Mouse (Mus musculus) CH12.LX (cell line): ENCODE measurements at regions not wholly inside any gene's neighbourhood (a gene's known extent, or its start where the extent isn't known, plus 50 kb on each side); places are given as distances from the start of the nearest gene placed in this dataset.

Source experiments
- DNase-seq: peaks from one replicate; pipeline ENCODE4 v3.0.0-alpha.2; 2013; ENCODE audit errors: extremely low read depth
- H3K27ac ChIP-seq: 2 replicates; pipeline ENCODE4 v1.5.1; 2012; ENCODE audit warnings: low read depth, mild to moderate bottlenecking, control low read depth, moderate library complexity; ENCODE audit not compliant: insufficient read depth
- H3K27me3 ChIP-seq: replicated peaks from 2 replicates; pipeline ENCODE3; 2012; ENCODE audit warnings: inconsistent platforms
- H3K36me3 ChIP-seq, 2 experiments: replicated peaks in 1 of 2; 2 replicates each; pipeline versions ENCODE3 to v1.6.1; 2012; ENCODE audit warnings: inconsistent platforms in 1 of 2, low read length in 1 of 2, mild to moderate bottlenecking in 1 of 2, mixed read lengths in 1 of 2, moderate library complexity in 1 of 2; ENCODE audit not compliant: control insufficient read depth in 1 of 2, insufficient read depth in 1 of 2
- H3K4me1 ChIP-seq, 2 experiments: 2 replicates each; pipeline ENCODE4 v1.6.1; 2012; ENCODE audit warnings: inconsistent platforms in 1 of 2, moderate library complexity in 1 of 2; ENCODE audit not compliant: insufficient read depth in 2 of 2, control insufficient read depth in 1 of 2
- H3K4me2 ChIP-seq: 2 replicates; pipeline ENCODE4 v1.6.1; 2012; ENCODE audit warnings: low read depth, mild to moderate bottlenecking, control low read depth; ENCODE audit not compliant: poor library complexity, insufficient read depth, severe bottlenecking
- H3K4me3 ChIP-seq, 3 experiments: fragments of 150-350 bp in 1 of 3; sonication (generic) in 1 of 3; replicated peaks in 1 of 3; 2 replicates each; pipeline versions ENCODE3 to v1.5.1; 2011 to 2012; ENCODE audit warnings: low read depth in 2 of 3, low read length in 2 of 3, mild to moderate bottlenecking in 2 of 3, moderate library complexity in 2 of 3, control low read depth in 1 of 3, improper control_type of control experiment in 1 of 3, inconsistent platforms in 1 of 3, mixed read lengths in 1 of 3; ENCODE audit not compliant: poor library complexity in 1 of 3
- H3K79me2 ChIP-seq: replicated peaks from 2 replicates; pipeline ENCODE4 v1.6.1; 2012; ENCODE audit warnings: mild to moderate bottlenecking, moderate library complexity; ENCODE audit not compliant: control insufficient read depth, poor library complexity, insufficient read depth, severe bottlenecking; ENCODE audit errors: extremely low read depth
- H3K9ac ChIP-seq: 2 replicates; pipeline ENCODE4 v1.6.1; 2012; ENCODE audit warnings: low read depth, mild to moderate bottlenecking, control low read depth, moderate library complexity; ENCODE audit not compliant: insufficient read depth
- H3K9me3 ChIP-seq: replicated peaks from 2 replicates; pipeline ENCODE3; 2012; ENCODE audit warnings: low read length, inconsistent platforms, mixed read lengths
- CHD2 ChIP-seq: IDR thresholded peaks from 2 replicates; pipeline ENCODE4 v1.6.1; 2011; ENCODE audit warnings: low read length, improper control_type of control experiment
- CTCF ChIP-seq, 2 experiments: IDR thresholded peaks in 1 of 2; conservative IDR thresholded peaks in 1 of 2; 2 replicates each; pipeline ENCODE4 v1.5.1; 2011 to 2012; ENCODE audit warnings: low read depth in 2 of 2, low read length in 2 of 2, improper control_type of control experiment in 1 of 2, inconsistent platforms in 1 of 2, mild to moderate bottlenecking in 1 of 2, moderate library complexity in 1 of 2
- ETS1 ChIP-seq: conservative IDR thresholded peaks from 2 replicates; pipeline ENCODE4 v1.6.1; 2012; ENCODE audit warnings: low read depth, mild to moderate bottlenecking, inconsistent platforms, low read length, improper control_type of control experiment, moderate library complexity
- GABPA ChIP-seq: IDR thresholded peaks from 2 replicates; pipeline ENCODE4 v1.6.1; 2012; ENCODE audit warnings: low read depth, low read length, improper control_type of control experiment, inconsistent platforms; ENCODE audit not compliant: insufficient replicate concordance
- IRF4 ChIP-seq: IDR thresholded peaks from 2 replicates; pipeline ENCODE4 v1.6.1; 2014; ENCODE audit warnings: low read depth, mild to moderate bottlenecking, inconsistent platforms, low read length, improper control_type of control experiment
- KAT2A ChIP-seq: IDR thresholded peaks from 2 replicates; pipeline ENCODE4 v1.6.1; 2012; ENCODE audit warnings: low read length, improper control_type of control experiment, inconsistent platforms; ENCODE audit not compliant: insufficient replicate concordance
- MAX ChIP-seq: IDR thresholded peaks from 2 replicates; pipeline ENCODE4 v1.6.1; 2011; ENCODE audit warnings: low read length, improper control_type of control experiment
- MXI1 ChIP-seq: IDR thresholded peaks from 2 replicates; pipeline ENCODE4 v1.6.1; 2011; ENCODE audit warnings: mild to moderate bottlenecking, low read depth, low read length, improper control_type of control experiment
- NRF1 ChIP-seq: IDR thresholded peaks from 2 replicates; pipeline ENCODE4 v1.6.1; 2014; ENCODE audit warnings: low read depth, mild to moderate bottlenecking, inconsistent platforms, low read length, improper control_type of control experiment, moderate library complexity
- PAX5 ChIP-seq: IDR thresholded peaks from 2 replicates; pipeline ENCODE4 v1.6.1; 2012; ENCODE audit warnings: low read length, inconsistent platforms, mixed read lengths
- POLR2A ChIP-seq: IDR thresholded peaks from 2 replicates; pipeline ENCODE4 v1.6.1; 2011; ENCODE audit warnings: low read depth, mild to moderate bottlenecking, improper control_type of control experiment, low read length
- POLR2AphosphoS2 ChIP-seq: IDR thresholded peaks from 2 replicates; pipeline ENCODE4 v1.6.1; 2011; ENCODE audit warnings: low read depth, low read length, improper control_type of control experiment
- RCOR1 ChIP-seq: conservative IDR thresholded peaks from 2 replicates; pipeline ENCODE4 v1.6.1; 2012; ENCODE audit warnings: low read depth, mild to moderate bottlenecking, inconsistent platforms, low read length, improper control_type of control experiment
- SIN3A ChIP-seq: IDR thresholded peaks from 2 replicates; pipeline ENCODE4 v1.6.1; 2012; ENCODE audit warnings: low read length, improper control_type of control experiment, inconsistent platforms
- TBP ChIP-seq: conservative IDR thresholded peaks from 2 replicates; pipeline ENCODE4 v1.6.1; 2011; ENCODE audit warnings: low read depth, low read length, improper control_type of control experiment
- UBTF ChIP-seq: IDR thresholded peaks from 2 replicates; pipeline ENCODE4 v1.6.1; 2012; ENCODE audit warnings: low read depth, mild to moderate bottlenecking, inconsistent platforms, low read length, improper control_type of control experiment, moderate library complexity
- USF1 ChIP-seq: IDR thresholded peaks from 2 replicates; pipeline ENCODE4 v1.6.1; 2014; ENCODE audit warnings: low read depth, mild to moderate bottlenecking, inconsistent platforms, low read length, improper control_type of control experiment
- ZKSCAN1 ChIP-seq: IDR thresholded peaks from 2 replicates; pipeline ENCODE4 v1.6.1; 2012; ENCODE audit warnings: low read depth, inconsistent platforms, low read length, improper control_type of control experiment, borderline replicate concordance
- ZNF384 ChIP-seq: IDR thresholded peaks from 2 replicates; pipeline ENCODE4 v1.6.1; 2012; ENCODE audit warnings: low read depth, low read length, improper control_type of control experiment, inconsistent platforms
- dilution Hi-C: fragments of 300-500 bp; cut with MboI; formaldehyde crosslinking; loops from 2 replicates; pipeline ENCODE4 v1.14.3; 2020; ENCODE audit warnings: low sequenced_read_pairs; ENCODE audit not compliant: extremely low pct_unique_long_range_greater_than_20kb, extremely low pct_ligation_motif_present
- in situ Hi-C: fragments of 300-500 bp; cut with MboI; formaldehyde crosslinking; loops from 3 replicates; pipeline ENCODE4 v1.14.3; 2019; ENCODE audit warnings: low sequenced_read_pairs, low pct_ligation_motif_present, low pct_unique_long_range_greater_than_20kb, mixed read lengths

DNA sequence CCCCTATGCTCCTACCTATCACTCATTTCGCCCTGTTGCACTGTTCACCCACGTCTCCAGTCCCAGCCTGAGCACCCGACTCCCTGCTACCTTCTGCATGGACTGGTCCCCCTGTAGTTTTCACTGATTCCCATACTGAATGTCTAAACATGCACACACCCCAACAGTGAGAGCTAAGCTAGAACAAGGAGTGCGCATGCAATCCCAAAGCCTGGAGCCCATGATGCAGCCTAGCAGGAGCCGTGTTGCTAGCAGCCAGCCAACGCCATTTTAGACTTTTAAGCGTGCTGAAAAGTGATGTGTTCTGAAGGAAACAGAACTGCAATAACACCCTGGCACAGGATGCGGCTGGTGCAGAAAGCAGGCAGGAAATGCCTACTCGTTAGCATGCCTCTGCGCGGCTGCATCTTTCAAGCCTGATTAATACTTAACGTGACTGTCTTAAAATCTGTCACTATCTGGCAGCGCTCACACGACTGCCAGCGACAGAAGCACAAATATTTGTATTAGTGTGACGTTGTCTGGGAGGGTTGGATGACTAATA is 244.5 kb upstream of the Gm6657 start:
- TF ChIP-seq NRF1 (no peak), PAX5 (no peak), RCOR1 (no peak), TBP (no peak), KAT2A (no peak), USF1 (no peak), ZKSCAN1 (no peak), CTCF (conservative IDR thresholded peaks at IDR 0.05 in 1 of 2, IDR thresholded peaks at IDR 0.05 in 1 of 2; ENCODE audit: low read depth in 2 of 2, low read length in 2 of 2) (no peak), MAX (no peak), MXI1 (no peak), IRF4 (no peak), ETS1 (no peak), ZNF384 (no peak), SIN3A (no peak)

GRCm38 (mm10) chr12:77952492-77952891 is 241.6 kb upstream of the Gm6657 start:
- Histone ChIP-seq H3K36me3 (no peaks in the 10 kb centered on the region), H3K4me3 (no peak overlapping the region), H3K4me2 (no peak overlapping the region), H3K79me2 (no peaks in the 10 kb centered on the region), H3K27me3 (no peaks in the 10 kb centered on the region), H3K27ac (no peak overlapping the region), H3K4me1 (no peaks in the 10 kb centered on the region), H3K9me3 (peaks cover 2% of the 10 kb centered on the region), H3K9ac (no peak overlapping the region)
- in situ Hi-C loops (no loop called here), dilution Hi-C loops (no loop called here)
- DNase-seq, result no peak
- TF ChIP-seq USF1, result no peak
- no peak for TF ChIP-seq GABPA
- no peak for TF ChIP-seq POLR2AphosphoS2
- no peak for TF ChIP-seq POLR2A
- TF ChIP-seq CHD2, result no peak
- no peak for TF ChIP-seq UBTF
- TF ChIP-seq NRF1, result no peak

More for the DNA sequence above, 244.5 kb upstream of the Gm6657 start:
- no peaks in the 10 kb centered on the region for H3K36me3 ChIP-seq
- DNase-seq, result no peak
- no peaks in the 10 kb centered on the region for H3K79me2 ChIP-seq
- no peak overlapping the region for H3K27ac ChIP-seq
- in situ Hi-C loops, result no loop called here
- peaks cover 2% of the 10 kb centered on the region for H3K9me3 ChIP-seq
- H3K4me1 ChIP-seq, result no peaks in the 10 kb centered on the region
- dilution Hi-C loops, result no loop called here
- H3K9ac ChIP-seq, result no peak overlapping the region
- H3K4me2 ChIP-seq, result peak overlapping the region; percentile 14; the same call in 1 of the 2 replicates
- H3K27me3 ChIP-seq, result no peaks in the 10 kb centered on the region
- no peak overlapping the region for H3K4me3 ChIP-seq
